In the genomic region with DNA sequence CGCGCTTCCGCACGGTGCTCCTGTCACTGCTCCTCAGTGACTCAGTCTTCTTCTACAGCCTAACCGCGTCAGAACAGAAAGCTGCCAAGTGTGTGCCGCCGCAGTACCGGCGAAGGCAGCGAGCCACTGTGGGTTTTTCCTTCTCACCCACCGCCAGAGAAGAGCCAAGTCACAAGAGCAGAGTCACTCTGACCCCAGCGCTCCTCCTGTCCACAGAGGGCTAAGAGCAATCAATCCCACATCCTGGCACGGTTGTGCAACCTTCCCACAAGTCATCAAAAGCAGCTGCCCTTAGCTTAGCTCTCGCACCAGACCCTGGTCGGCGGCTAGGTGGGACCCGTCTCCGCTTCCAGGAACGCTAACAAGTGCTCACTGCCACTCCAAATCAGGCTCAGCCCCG, we compare ENCODE assay signal across 10 mouse cellular contexts. TPM values are rescaled to one million over a fixed set of nuclear protein-coding genes. Genes with fewer than 3 reads are reported as not detected.
DNase-seq lines count a peak whose midpoint lies in the region; ATAC-seq and TF ChIP-seq lines count a peak whose summit lies in the region.
"Had no signal": no experiment of that assay in that cellular context is flagged by ENCODE, and none has a peak within 500 bp of the region (broad histone marks: within the 10 kb centered on the region; RNA-seq: fewer than 3 reads in every experiment).

No protein-coding gene starts in this region.

- no peak for TF ChIP-seq CTCF in E14TG2a.4 (conservative IDR thresholded peaks at IDR 0.05; ENCODE audit: low read length)

- no peaks in the 10 kb centered on the region for H3K9me3 ChIP-seq in E14TG2a.4 (ENCODE audit: low read length)
- no peaks in the 10 kb centered on the region for H3K9me3 ChIP-seq in lung, embryonic 16.5 days (ENCODE audit: control insufficient read depth, low read length)
- no peaks in the 10 kb centered on the region for H3K9me3 ChIP-seq in midbrain, embryonic 14.5 days (ENCODE audit: control insufficient read depth, low read length)
- H3K9me3 ChIP-seq: hindbrain, embryonic 13.5 days had no signal

- WGBS in lung, embryonic 16.5 days = 45% methylated on average over 21 of the region's 21 CpGs
- WGBS in midbrain, embryonic 14.5 days = 89% methylated on average over 21 of the region's 21 CpGs

- peak overlapping the region; percentile 75 for H3K4me3 ChIP-seq in E14TG2a.4 (replicated peaks; ENCODE audit: low read length)
- H3K4me3 ChIP-seq in lung, embryonic 16.5 days (ENCODE audit: low read length) = peak overlapping the region; percentile 28
- H3K4me3 ChIP-seq in midbrain, embryonic 14.5 days (replicated peaks; ENCODE audit: low read depth, low read length) = no peak overlapping the region
- H3K4me3 ChIP-seq: hindbrain, embryonic 13.5 days had no signal

- peak overlapping the region; percentile 43 for H3K4me2 ChIP-seq in lung, embryonic 16.5 days (ENCODE audit: low read depth, low read length)
- no peak overlapping the region for H3K4me2 ChIP-seq in midbrain, embryonic 14.5 days (ENCODE audit: low read length)
- H3K4me2 ChIP-seq: hindbrain, embryonic 13.5 days had no signal

- H3K27me3 ChIP-seq in E14TG2a.4 (ENCODE audit: insufficient read depth, low read length) = no peaks in the 10 kb centered on the region
- no peaks in the 10 kb centered on the region for H3K27me3 ChIP-seq in lung, embryonic 16.5 days (ENCODE audit: control insufficient read depth, insufficient read depth, low read depth, low read length)
- H3K27me3 ChIP-seq in midbrain, embryonic 14.5 days (ENCODE audit: control insufficient read depth, insufficient read depth, low read length) = no peaks in the 10 kb centered on the region
- H3K27me3 ChIP-seq: hindbrain, embryonic 13.5 days had no signal

- peak overlapping the region; percentile 61 for H3K27ac ChIP-seq in lung, embryonic 16.5 days (ENCODE audit: low read length)
- no peak overlapping the region for H3K27ac ChIP-seq in midbrain, embryonic 14.5 days (replicated peaks; ENCODE audit: low read depth, low read length)
- H3K27ac ChIP-seq: hindbrain, embryonic 13.5 days had no signal

- ATAC-seq in common myeloid progenitor, adult 5-6 weeks (replicated peaks; ENCODE audit: low read depth, poor library complexity, severe bottlenecking) = peak; percentile 82
- peak; percentile 31 for ATAC-seq in lung, embryonic 16.5 days (ENCODE audit: low read depth)
- ATAC-seq in midbrain, embryonic 14.5 days (ENCODE audit: low FRiP score, low TSS enrichment) = no peak

- H3K36me3 ChIP-seq in E14TG2a.4 (ENCODE audit: insufficient read depth, low read length) = peaks cover 38% of the 10 kb centered on the region
- no peaks in the 10 kb centered on the region for H3K36me3 ChIP-seq in lung, embryonic 16.5 days (ENCODE audit: control insufficient read depth, insufficient read depth, low read length)
- H3K36me3 ChIP-seq in midbrain, embryonic 14.5 days (ENCODE audit: control insufficient read depth, insufficient read depth, low read length) = peaks cover 5% of the 10 kb centered on the region; the same call in 1 of the 2 replicates
- H3K36me3 ChIP-seq: hindbrain, embryonic 13.5 days had no signal

- H3K9ac ChIP-seq in lung, embryonic 16.5 days (ENCODE audit: low read length) = peak overlapping the region; percentile 43
- H3K9ac ChIP-seq in midbrain, embryonic 14.5 days (replicated peaks; ENCODE audit: low read length) = no peak overlapping the region
- H3K9ac ChIP-seq: hindbrain, embryonic 13.5 days had no signal

- peak; percentile 59 to 72 for DNase-seq in gastrocnemius, adult 8-10 months (ENCODE audit: low spot score in 2 of 2)
- no peak for DNase-seq in gastrocnemius, postnatal 4 days (ENCODE audit: low spot score in 2 of 2)
- DNase-seq in spleen, postnatal 36 days (ENCODE audit: low spot score in 2 of 2) = no peak
- no peak for DNase-seq in midbrain, embryonic 14.5 days
- no peak for DNase-seq in layer of hippocampus, adult 11-12 months (ENCODE audit: low spot score)
- DNase-seq: cerebellum, adult 9-11 months had no signal

- peaks cover 95% of the 10 kb centered on the region for H3K4me1 ChIP-seq in E14TG2a.4 (replicated peaks; ENCODE audit: low read depth, low read length)
- peaks cover 21% of the 10 kb centered on the region; the same call in 1 of the 2 replicates for H3K4me1 ChIP-seq in lung, embryonic 16.5 days (replicated peaks; ENCODE audit: control insufficient read depth, insufficient read depth, low read length)
- no peaks in the 10 kb centered on the region for H3K4me1 ChIP-seq in midbrain, embryonic 14.5 days (ENCODE audit: control insufficient read depth, insufficient read depth, low read length)

RNA-seq across cellular contexts. Expression of a gene that starts 8.3 kb away (rescaled TPM):
- total RNA-seq in gastrocnemius, adult 8-10 months (2022) = 100 to 1,000 TPM; 141 to 254 (median 161) TPM
- total RNA-seq in gastrocnemius, postnatal 4 days (2021) = 10 to 100 TPM; 52.8 to 68.4 TPM
- total RNA-seq in common myeloid progenitor, adult 5-6 weeks (2017) = 6.8 and 8.8 TPM in 2 replicates
- polyA plus RNA-seq in lung, embryonic 16.5 days (2015; fragmentation: Nextera tagmentation; extraction: Ambion mirVana) = 12.0 and 12.9 TPM in 2 replicates
- polyA plus RNA-seq in midbrain, embryonic 14.5 days (2014; fragmentation: Nextera tagmentation; extraction: Ambion mirVana) = 26.7 and 33.5 TPM in 2 replicates

RNA-seq across cellular contexts. Expression of a gene that starts 19.8 kb away (rescaled TPM):
- 100 to 1,000 TPM; 163 to 207 (median 201) TPM for total RNA-seq in gastrocnemius, adult 8-10 months (2022)
- total RNA-seq in gastrocnemius, postnatal 4 days (2021) = 100 to 1,000 TPM; 104 to 105 TPM
- total RNA-seq in common myeloid progenitor, adult 5-6 weeks (2017) = 86.6 and 91.3 TPM in 2 replicates
- polyA plus RNA-seq in lung, embryonic 16.5 days (2015; fragmentation: Nextera tagmentation; extraction: Ambion mirVana) = 211 and 234 TPM in 2 replicates
- 440 and 461 TPM in 2 replicates for polyA plus RNA-seq in midbrain, embryonic 14.5 days (2014; fragmentation: Nextera tagmentation; extraction: Ambion mirVana)

RNA-seq across cellular contexts. Expression of a gene that starts 26.2 kb away (rescaled TPM):
- not detected for total RNA-seq in gastrocnemius, adult 8-10 months (2022)
- total RNA-seq in gastrocnemius, postnatal 4 days (2021) = not detected
- not detected in 2 replicates for total RNA-seq in common myeloid progenitor, adult 5-6 weeks (2017)
- polyA plus RNA-seq in lung, embryonic 16.5 days (2015; fragmentation: Nextera tagmentation; extraction: Ambion mirVana) = not detected in 2 replicates
- polyA plus RNA-seq in midbrain, embryonic 14.5 days (2014; fragmentation: Nextera tagmentation; extraction: Ambion mirVana) = 0.22 TPM in 1 of 2 replicates, not detected in the other
- polyA plus RNA-seq: hindbrain, embryonic 13.5 days had no signal

Comparison
In these comparisons a context has a peak if more than half of its experiments do, and no peak if none do; other contexts are left out.
1. DNase-seq: peak in gastrocnemius, adult 8-10 months (2 of 2); none in gastrocnemius, postnatal 4 days (0 of 2), spleen, postnatal 36 days (0 of 2), midbrain, embryonic 14.5 days (single experiment) and layer of hippocampus, adult 11-12 months (single experiment).